Mouse (Mus musculus): ENCODE data around the gene Ankrd11.

DNA sequence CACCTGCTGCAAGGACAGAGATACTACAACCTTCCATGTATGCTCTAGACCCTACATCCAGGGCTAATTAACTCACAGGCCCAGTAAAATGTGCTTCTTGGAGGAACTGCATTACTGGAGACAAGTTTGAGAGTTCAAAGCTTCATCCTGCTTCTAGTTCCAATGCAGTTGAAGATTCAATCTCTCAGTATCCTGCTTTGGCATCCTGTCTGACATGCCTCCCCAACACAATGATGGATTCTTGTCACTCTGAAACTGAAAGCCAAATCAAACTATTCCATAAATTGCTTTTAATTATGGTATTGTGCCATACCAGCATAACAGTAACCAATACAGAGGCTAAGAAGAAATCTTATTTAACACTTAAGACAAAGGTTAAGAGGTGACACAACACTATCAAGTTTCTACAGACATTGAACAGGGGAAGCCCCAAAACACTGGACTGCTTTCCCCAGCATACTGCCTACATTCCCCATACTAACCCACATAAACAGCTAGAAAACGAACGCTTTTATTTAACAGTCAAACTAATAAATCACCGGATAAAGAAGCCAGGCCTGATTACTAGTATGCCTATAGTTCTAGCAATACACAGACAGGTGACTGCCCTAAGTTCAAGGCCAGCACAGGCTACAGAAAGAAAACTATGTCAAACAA lies 72.0 kb downstream of the Ankrd11 start:
- TF ChIP-seq CTCF (IDR thresholded peaks at IDR 0.05; ENCODE audit: low read depth, low read length), result no peak
- no peak for TF ChIP-seq POLR2A (IDR thresholded peaks at IDR 0.05; ENCODE audit: borderline replicate concordance, low read depth, low read length)
